Mouse (Mus musculus) lung, embryonic 16.5 days (tissue): Measurements from ENCODE around the gene Chst13. TPM values are rescaled to one million over a fixed set of nuclear protein-coding genes. Genes with fewer than 3 reads are reported as not detected.

Experiments
- ATAC-seq: fragments of 200-750 bp; cut with Nextera tagmentation; 2 replicates; pipeline ENCODE4 v1.8.0; 2017; ENCODE audit warnings: low read depth, mild to moderate bottlenecking, moderate library complexity
- H3K27ac ChIP-seq: fragments of 300-500 bp; sonication (generic); 2 replicates; pipeline ENCODE4 v1.5.1; 2014; ENCODE audit warnings: mild to moderate bottlenecking, control low read depth, low read length
- H3K27me3 ChIP-seq: fragments of 300-500 bp; sonication (generic); 2 replicates; pipeline ENCODE4 v1.6.1; 2014; ENCODE audit warnings: low read depth, low read length, mixed read lengths; ENCODE audit not compliant: control insufficient read depth, insufficient read depth
- H3K36me3 ChIP-seq: fragments of 300-500 bp; sonication (generic); 2 replicates; pipeline ENCODE4 v1.6.1; 2014; ENCODE audit warnings: low read length; ENCODE audit not compliant: control insufficient read depth, insufficient read depth
- H3K4me1 ChIP-seq: fragments of 300-500 bp; sonication (generic); replicated peaks from 2 replicates; pipeline ENCODE4 v1.6.1; 2014; ENCODE audit warnings: low read length, mixed read lengths; ENCODE audit not compliant: control insufficient read depth, insufficient read depth
- H3K4me2 ChIP-seq: fragments of 300-500 bp; sonication (generic); 2 replicates; pipeline ENCODE4 v1.6.1; 2014; ENCODE audit warnings: low read depth, low read length, control low read depth
- H3K4me3 ChIP-seq: fragments of 300-500 bp; sonication (generic); 2 replicates; pipeline ENCODE4 v1.5.1; 2014; ENCODE audit warnings: mild to moderate bottlenecking, low read length, control low read depth
- H3K9ac ChIP-seq: fragments of 300-500 bp; sonication (generic); 2 replicates; pipeline ENCODE4 v1.6.1; 2014; ENCODE audit warnings: low read length, control low read depth
- H3K9me3 ChIP-seq: fragments of 300-500 bp; sonication (generic); 2 replicates; pipeline ENCODE4 v1.6.1; 2016; ENCODE audit warnings: low read length; ENCODE audit not compliant: control insufficient read depth
- WGBS: fragments of 180-500 bp; shearing (Covaris S2); extraction: QIAGEN DNeasy Blood & Tissue Kit; methylation state at CpG from one replicate; pipeline ENCODE4 v1.1.7; 2014; 5-methylcytosine and 5-hydroxymethylcytosine counted together
- polyA plus RNA-seq: library from polyadenylated mRNA; unstranded; fragments of >200 nt; fragmentation: Nextera tagmentation; extraction: Ambion mirVana; gene quantifications from 2 replicates; pipeline ENCODE4 v1.2.1, GENCODE M21; 2015

Chst13 gene
- polyA plus RNA-seq, 1 experiment from 2014 or later = 0.20 TPM

DNA sequence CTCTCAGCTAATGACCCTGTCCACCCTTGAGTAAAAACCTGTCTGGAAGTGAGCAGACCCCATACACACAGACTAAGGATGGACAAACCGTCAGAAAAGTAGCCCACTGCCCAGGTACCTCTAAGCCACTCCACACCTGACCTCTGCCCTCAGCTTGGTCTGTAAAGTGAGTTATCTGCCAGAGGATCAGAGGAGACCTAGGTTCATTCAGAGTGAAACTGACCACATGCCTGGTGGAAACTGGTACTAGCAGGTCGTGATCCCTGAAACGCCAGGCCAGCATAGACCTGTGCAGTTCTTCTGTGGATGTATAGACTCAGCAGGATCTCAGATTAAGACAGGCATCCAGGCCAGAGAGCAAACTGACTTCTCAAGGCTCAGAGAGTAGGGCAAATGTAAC, 522 bp downstream of the Chst13 start:
- Histone ChIP-seq H3K27me3 (no peaks in the 10 kb centered on the region), H3K36me3 (no peaks in the 10 kb centered on the region), H3K9me3 (no peaks in the 10 kb centered on the region), H3K27ac (no peak overlapping the region), H3K4me2 (no peak overlapping the region), H3K9ac (no peak overlapping the region; the same call in 1 of the 2 replicates), H3K4me1 (0 out of 2 replicates have a peak, but pooled peaks cover 3% of the 10 kb centered on the region), H3K4me3 (no peak overlapping the region)
- WGBS = 45% methylated on average over 3 of the region's 3 CpGs
- no peak for ATAC-seq

DNA sequence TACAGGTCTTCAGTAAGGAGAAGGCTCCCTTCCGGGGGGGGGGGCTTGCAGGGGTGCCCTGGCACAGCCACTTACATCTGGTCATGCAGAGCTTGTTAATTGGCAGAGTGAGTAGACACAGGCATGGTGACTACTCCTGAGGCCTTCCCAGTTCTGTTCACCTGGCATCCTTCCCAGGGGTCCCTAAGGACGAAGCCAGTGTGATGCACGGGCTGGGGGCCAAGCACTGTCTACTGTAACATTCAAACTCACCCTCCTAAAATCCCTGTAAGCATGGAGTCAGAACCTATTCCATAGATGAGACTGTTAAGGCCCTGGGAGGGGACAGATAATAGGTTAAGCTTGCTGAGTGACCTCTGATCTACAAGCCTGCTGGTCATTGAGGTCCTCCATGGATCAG, 959 bp downstream of the Chst13 start:
- no peaks in the 10 kb centered on the region for H3K9me3 ChIP-seq
- H3K27me3 ChIP-seq = no peaks in the 10 kb centered on the region
- H3K27ac ChIP-seq = no peak overlapping the region
- no peak overlapping the region for H3K4me3 ChIP-seq
- H3K9ac ChIP-seq = no peak overlapping the region
- no peaks in the 10 kb centered on the region for H3K36me3 ChIP-seq
- H3K4me1 ChIP-seq = 0 out of 2 replicates have a peak, but pooled peaks cover 3% of the 10 kb centered on the region
- no peak overlapping the region for H3K4me2 ChIP-seq
- 53% methylated on average over 3 of the region's 3 CpGs for WGBS
- no peak for ATAC-seq

DNA sequence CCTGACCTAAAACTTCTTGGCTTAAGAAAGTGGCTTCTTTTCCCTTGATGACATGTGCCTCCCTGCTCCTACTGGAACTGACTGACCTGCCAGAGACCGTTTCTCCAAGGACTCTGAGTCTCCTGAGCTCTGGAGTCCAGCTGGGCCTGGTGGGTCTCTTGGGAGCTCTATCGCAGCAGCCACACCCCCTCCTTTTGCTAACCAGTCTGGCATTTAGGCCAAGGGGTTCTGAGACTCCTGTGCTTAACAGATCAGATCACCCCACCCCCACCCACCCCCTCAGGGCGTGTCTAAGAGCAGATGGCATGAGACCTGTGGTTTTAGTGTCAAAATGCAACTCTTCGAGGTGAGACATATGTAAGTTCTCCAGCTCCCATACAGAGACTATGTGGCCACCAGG, 3.2 kb downstream of the Chst13 start:
- WGBS = 37% methylated on average over 4 of the region's 4 CpGs
- no peaks in the 10 kb centered on the region for H3K9me3 ChIP-seq
- ATAC-seq = no peak
- no peaks in the 10 kb centered on the region for H3K27me3 ChIP-seq
- no peak overlapping the region for H3K9ac ChIP-seq
- no peak overlapping the region for H3K27ac ChIP-seq
- H3K4me2 ChIP-seq = no peak overlapping the region
- no peaks in the 10 kb centered on the region for H3K36me3 ChIP-seq
- H3K4me1 ChIP-seq = 0 out of 2 replicates have a peak, but pooled peaks cover 3% of the 10 kb centered on the region
- no peak overlapping the region for H3K4me3 ChIP-seq

DNA sequence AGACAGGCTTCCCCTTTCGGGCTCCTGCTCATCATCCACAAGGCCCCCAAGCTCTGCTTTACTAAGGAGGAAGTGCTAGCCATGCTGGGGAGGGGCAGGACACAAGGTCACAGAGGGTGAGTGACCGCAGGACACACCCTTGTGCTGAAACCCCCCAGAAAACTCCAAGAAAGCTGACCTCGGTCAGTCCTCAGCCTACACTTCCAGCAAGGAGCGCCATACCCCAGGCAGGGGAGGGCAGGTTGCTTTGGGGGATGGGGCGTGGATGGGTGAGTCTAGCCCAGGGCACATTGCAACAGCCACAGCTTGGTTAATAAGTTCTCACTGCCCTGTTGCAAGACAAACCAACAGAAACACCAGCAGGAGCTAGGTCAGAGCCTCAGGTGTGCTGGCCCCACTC, 4.6 kb downstream of the Chst13 start:
- H3K4me1 ChIP-seq = 0 out of 2 replicates have a peak, but pooled peaks cover 3% of the 10 kb centered on the region
- no peaks in the 10 kb centered on the region for H3K27me3 ChIP-seq
- no peak for ATAC-seq
- no peak overlapping the region for H3K4me3 ChIP-seq
- no peak overlapping the region for H3K9ac ChIP-seq
- H3K36me3 ChIP-seq = no peaks in the 10 kb centered on the region
- WGBS = 71% methylated on average over 5 of the region's 5 CpGs
- H3K9me3 ChIP-seq = no peaks in the 10 kb centered on the region
- H3K4me2 ChIP-seq = no peak overlapping the region
- H3K27ac ChIP-seq = no peak overlapping the region

DNA sequence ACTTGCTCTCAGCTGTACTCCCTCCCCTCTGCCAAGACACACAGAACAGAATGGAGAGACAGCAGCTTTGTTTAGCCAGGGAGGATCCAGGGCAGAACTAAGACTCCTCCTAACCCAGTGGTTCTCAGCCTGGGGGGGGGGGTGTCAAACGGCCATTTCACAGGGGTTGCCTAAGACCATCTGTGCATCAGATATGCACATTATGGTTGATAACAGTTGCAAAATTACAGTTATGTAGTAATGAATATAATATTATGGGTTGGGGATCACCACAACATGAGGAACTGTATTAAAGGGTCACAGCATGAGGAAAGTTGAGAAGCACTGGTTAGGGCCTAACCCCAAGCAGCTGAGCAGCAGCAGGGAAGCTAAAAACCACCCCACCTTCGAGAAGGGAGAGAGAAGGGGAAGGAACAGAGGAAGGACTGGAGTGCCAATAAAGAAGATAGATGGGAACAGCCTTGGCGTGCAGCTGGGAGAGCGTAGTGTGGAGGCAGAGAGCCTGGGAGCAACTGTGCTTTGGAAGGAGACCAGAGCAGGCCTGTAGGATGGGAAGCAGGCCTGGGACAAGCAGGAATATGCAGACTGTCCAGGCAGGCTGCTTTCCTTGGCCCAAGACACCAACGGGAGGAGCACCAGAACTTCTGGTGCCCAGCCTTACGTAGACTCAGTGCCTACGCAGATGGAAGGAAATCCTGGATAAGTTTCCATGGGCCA, 5.4 kb downstream of the Chst13 start:
- H3K4me1 ChIP-seq = no peaks in the 10 kb centered on the region
- no peak overlapping the region for H3K4me3 ChIP-seq
- no peaks in the 10 kb centered on the region for H3K36me3 ChIP-seq
- no peak for ATAC-seq
- no peak overlapping the region for H3K27ac ChIP-seq
- no peak overlapping the region for H3K9ac ChIP-seq
- H3K9me3 ChIP-seq = no peaks in the 10 kb centered on the region
- H3K4me2 ChIP-seq = no peak overlapping the region
- WGBS = 64% methylated on average over 7 of the region's 7 CpGs
- H3K27me3 ChIP-seq = no peaks in the 10 kb centered on the region

DNA sequence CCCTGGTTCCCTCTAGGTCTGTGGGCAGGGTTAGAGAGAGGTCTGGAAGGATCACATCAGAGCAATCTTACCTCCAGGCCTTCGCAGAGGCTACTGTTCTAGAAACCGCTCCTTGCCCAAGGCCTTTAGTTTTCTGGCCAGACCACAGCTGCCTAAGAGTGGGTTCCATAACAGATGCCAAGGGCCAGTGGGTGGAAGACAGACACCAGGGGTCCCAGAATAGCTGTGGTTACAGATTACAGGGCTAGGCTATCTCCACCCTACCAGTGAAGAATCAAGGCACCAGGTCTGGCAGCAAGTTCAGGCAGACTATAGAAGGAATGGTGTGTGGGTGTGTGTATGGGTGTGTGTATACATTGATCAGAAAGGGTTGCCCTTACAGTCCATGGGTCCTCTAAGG, 6.0 kb downstream of the Chst13 start:
- Histone ChIP-seq H3K4me3 (no peak overlapping the region), H3K4me1 (no peaks in the 10 kb centered on the region), H3K36me3 (no peaks in the 10 kb centered on the region), H3K27me3 (no peaks in the 10 kb centered on the region), H3K9ac (no peak overlapping the region), H3K4me2 (no peak overlapping the region), H3K27ac (no peak overlapping the region), H3K9me3 (no peaks in the 10 kb centered on the region)
- ATAC-seq = no peak
- 90% methylated on average over 2 of the region's 2 CpGs for WGBS

DNA sequence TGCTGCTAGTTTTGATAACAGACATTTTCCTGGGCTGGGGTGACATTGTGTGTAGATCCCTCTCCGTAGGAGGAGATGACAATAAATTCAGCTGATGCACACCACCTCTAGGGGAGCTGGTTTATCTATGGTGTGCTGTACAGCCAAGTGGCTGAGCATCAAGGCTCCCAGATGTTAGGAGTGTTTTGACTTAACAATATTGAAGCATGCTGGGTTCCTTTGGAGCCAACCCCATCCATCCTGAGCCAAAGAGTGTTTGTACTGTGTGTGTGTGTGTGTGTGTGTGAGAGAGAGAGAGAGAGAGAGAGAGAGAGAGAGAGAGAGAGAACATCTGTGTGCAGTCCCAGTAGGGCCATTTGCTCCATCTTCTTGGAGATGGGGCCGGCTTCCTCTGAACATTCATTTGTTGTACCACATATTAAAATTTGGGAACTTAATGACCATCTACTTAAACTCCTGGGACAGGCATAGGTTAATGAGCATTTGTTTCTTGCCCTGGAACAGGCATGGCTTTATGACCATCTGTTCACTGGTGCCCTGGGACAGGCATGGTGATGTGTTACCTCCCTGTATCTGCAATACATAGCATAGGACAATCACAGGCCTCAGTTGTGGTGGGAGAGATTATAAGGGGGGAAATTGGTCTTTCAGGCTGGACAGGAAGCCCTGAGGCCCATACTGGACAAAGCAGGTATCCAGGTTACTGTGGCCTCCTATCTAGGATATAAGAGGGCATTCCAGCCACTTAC, 7.3 kb downstream of the Chst13 start:
- H3K4me1 ChIP-seq = no peaks in the 10 kb centered on the region
- no peak overlapping the region for H3K4me3 ChIP-seq
- no peaks in the 10 kb centered on the region for H3K36me3 ChIP-seq
- no peak overlapping the region for H3K4me2 ChIP-seq
- H3K9me3 ChIP-seq = no peaks in the 10 kb centered on the region
- 75% methylated on average over 2 of the region's 2 CpGs for WGBS
- H3K9ac ChIP-seq = no peak overlapping the region
- no peak for ATAC-seq
- no peaks in the 10 kb centered on the region for H3K27me3 ChIP-seq
- H3K27ac ChIP-seq = no peak overlapping the region

DNA sequence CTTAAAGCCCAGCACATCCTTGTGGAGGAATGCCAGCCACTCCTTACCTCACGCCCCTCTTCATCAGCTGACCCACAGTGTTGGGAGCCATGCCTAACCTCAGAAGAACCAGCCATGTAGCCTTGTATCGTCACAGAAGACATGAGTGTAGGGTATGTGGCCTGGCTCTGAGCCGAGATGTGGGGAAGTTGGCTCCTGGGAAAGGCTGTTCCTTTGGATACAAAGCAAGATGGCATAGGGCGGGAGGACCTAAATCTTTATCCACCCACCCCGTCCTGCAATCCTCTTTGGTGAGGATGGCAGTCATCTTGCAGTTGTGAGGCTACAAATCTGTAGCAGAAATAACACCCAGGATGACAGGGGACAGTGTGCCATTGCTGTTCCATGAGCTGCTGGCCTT, 9.0 kb downstream of the Chst13 start:
- H3K4me3 ChIP-seq = no peak overlapping the region
- no peak overlapping the region for H3K4me2 ChIP-seq
- H3K4me1 ChIP-seq = no peaks in the 10 kb centered on the region
- H3K27me3 ChIP-seq = no peaks in the 10 kb centered on the region
- no peak overlapping the region for H3K9ac ChIP-seq
- H3K27ac ChIP-seq = no peak overlapping the region
- no peak for ATAC-seq
- 75% methylated on average over 5 of the region's 5 CpGs for WGBS
- H3K36me3 ChIP-seq = no peaks in the 10 kb centered on the region
- no peaks in the 10 kb centered on the region; the same call in 1 of the 2 replicates for H3K9me3 ChIP-seq

DNA sequence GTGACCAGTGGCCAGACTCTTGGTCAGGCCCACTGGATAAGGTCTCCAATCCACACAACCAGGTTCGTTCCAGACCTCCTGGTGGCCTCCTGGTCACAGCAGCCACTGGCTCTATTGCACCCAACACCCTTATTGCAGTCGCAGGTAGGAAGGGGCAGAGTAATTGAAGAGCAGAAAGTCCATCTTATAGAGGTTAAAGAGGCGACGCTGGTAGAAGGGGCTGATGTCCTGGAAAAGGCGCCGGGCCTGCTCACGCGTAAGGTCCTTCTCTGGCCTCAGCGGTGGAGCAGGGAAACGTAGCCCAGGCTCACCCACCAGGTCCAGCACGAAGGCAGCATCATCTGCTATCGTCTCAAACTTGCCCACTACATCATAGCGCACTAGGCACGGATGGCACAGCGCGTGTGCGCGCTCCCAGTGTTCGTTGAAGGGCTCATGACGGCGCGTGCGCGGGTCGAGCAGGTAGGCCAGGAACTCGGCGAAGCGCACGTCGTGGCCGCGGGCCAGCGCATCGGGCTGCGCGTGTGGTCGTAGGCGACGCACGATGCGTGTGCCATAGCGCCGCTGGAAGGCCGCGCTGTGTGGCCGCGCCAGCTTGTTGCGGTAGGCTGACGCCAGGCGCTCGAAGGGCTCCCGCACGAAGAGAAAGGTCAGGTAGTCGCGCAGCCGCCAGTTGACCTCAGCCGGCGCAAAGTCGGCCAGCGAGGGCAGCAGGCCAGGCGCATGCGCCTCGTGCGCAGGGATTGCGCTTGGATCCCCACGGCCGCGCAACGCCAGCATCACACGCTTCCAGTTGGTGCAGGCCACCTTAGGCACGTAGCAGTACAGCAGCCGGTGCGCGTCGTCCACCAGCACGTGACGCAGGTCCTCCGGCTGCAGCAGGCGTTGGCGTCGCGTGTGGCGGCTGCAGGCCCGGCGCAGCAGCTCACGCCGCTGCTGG, 15.9 kb downstream of the Chst13 start:
- Histone ChIP-seq H3K4me2 (no peak overlapping the region), H3K36me3 (no peaks in the 10 kb centered on the region), H3K9ac (no peak overlapping the region), H3K4me3 (no peak overlapping the region), H3K27me3 (no peaks in the 10 kb centered on the region), H3K4me1 (no peaks in the 10 kb centered on the region), H3K9me3 (no peaks in the 10 kb centered on the region; the same call in 1 of the 2 replicates), H3K27ac (no peak overlapping the region)
- 81% methylated on average over 87 of the region's 87 CpGs for WGBS
- peak; percentile 31; the same call in 1 of the 2 replicates for ATAC-seq
